Mouse (Mus musculus) ovary, adult 10 weeks (tissue): Measurements from ENCODE around the gene Mgam. TPM values are rescaled to one million over a fixed set of nuclear protein-coding genes. Genes with fewer than 3 reads are reported as not detected.

Experiments
- polyA plus RNA-seq: library from polyadenylated mRNA; stranded (reverse); fragments of 350-450 nt; fragmentation: Illumina TruSeq; extraction: RNeasy Lipid Tissue Mini Kit (QIAGEN cat#74804); gene quantifications from one replicate; pipeline ENCODE4 v1.2.3, GENCODE M21; 2014

Mgam gene
- 1.4 TPM for polyA plus RNA-seq

GRCm38 (mm10) chr6:40628406-40629000, at the start of gene Mgam:
Gene Mgam, plus strand, starts transcription at chr6:40628831.

GRCm38 (mm10) chr6:40585645-40586044, 43.0 kb upstream of the Mgam start, which contains the start of gene Clec5a:
Gene Clec5a, minus strand, starts transcription at chr6:40585821.

GRCm38 (mm10) chr6:40613260-40613852, 15.3 kb upstream of the Mgam start, which contains the start of gene Tas2r138:
Gene Tas2r138, minus strand, starts transcription at chr6:40613310.

Other genes starting within 250 kb of the Mgam start
- 18.1 TPM for gene E330009J07Rik, start 192.7 kb upstream of the Mgam start, polyA plus RNA-seq
- gene Wee2, start 189.7 kb upstream of the Mgam start, polyA plus RNA-seq = 12.3 TPM
- gene Ssbp1, start 157.5 kb upstream of the Mgam start, polyA plus RNA-seq = 117 TPM
- not detected for gene Tas2r137, start 137.6 kb upstream of the Mgam start, polyA plus RNA-seq
- not detected for gene Tas2r108, start 135.3 kb upstream of the Mgam start, polyA plus RNA-seq
- not detected for gene Prss37, start 109.3 kb upstream of the Mgam start, polyA plus RNA-seq
- gene Olfr461, start 73.8 kb upstream of the Mgam start, polyA plus RNA-seq = not detected
- gene Olfr460, start 59.3 kb upstream of the Mgam start, polyA plus RNA-seq = not detected
- 3.4 TPM for gene Clec5a, start 43.0 kb upstream of the Mgam start, polyA plus RNA-seq
- gene Tas2r138, start 15.5 kb upstream of the Mgam start, polyA plus RNA-seq = not detected